In genomic region chr8:11643123-11643522, GRCm38 (mm10) we compare ENCODE assay signal across 24 mouse cellular contexts. TPM values are rescaled to one million over a fixed set of nuclear protein-coding genes. Genes with fewer than 3 reads are reported as not detected.
DNase-seq lines count a peak whose midpoint lies in the region; ATAC-seq and TF ChIP-seq lines count a peak whose summit lies in the region.
"Had no signal": no experiment of that assay in that cellular context is flagged by ENCODE, and none has a peak within 500 bp of the region (broad histone marks: within the 10 kb centered on the region; RNA-seq: fewer than 3 reads in every experiment).

No protein-coding gene starts in this region.

- no peaks in the 10 kb centered on the region for H3K36me3 ChIP-seq in kidney, adult 2 months (ENCODE audit: control insufficient read depth, insufficient read depth, low read length)
- no peaks in the 10 kb centered on the region for H3K36me3 ChIP-seq in stomach, postnatal 0 days (ENCODE audit: control insufficient read depth, insufficient read depth, low read length)
- H3K36me3 ChIP-seq in liver, postnatal 0 days (replicated peaks; ENCODE audit: insufficient read depth, low read length): no peaks in the 10 kb centered on the region
- H3K36me3 ChIP-seq: liver, embryonic 15.5 days; stomach, embryonic 15.5 days had no signal

- DNase-seq in cerebellum, postnatal 14 days: peak; percentile 29 to 52
- no peak for DNase-seq in cerebellum, adult 8-10 months
- peak; percentile 22 to 51 for DNase-seq in kidney, postnatal 25 days
- DNase-seq in kidney, adult 2 months: no peak
- peak; percentile 15 for DNase-seq in right cerebral cortex, postnatal 14 days
- DNase-seq in right cerebral cortex, postnatal 25 days: no peak
- DNase-seq in stomach, postnatal 0 days (ENCODE audit: low spot score): peak; percentile 40
- DNase-seq in liver, postnatal 0 days: no peak
- DNase-seq: adrenal gland, adult 8-10 months; cerebellum, adult 11-12 months; layer of hippocampus, postnatal 36 days; lung, postnatal 14 days; thymus, postnatal 14 days had no signal

- TF ChIP-seq POLR2A in kidney, adult 2 months (IDR thresholded peaks at IDR 0.05; ENCODE audit: low read depth, low read length): no peak

- no peak overlapping the region for H3K9ac ChIP-seq in stomach, postnatal 0 days (ENCODE audit: low read length)
- no peak overlapping the region for H3K9ac ChIP-seq in liver, postnatal 0 days (replicated peaks)
- H3K9ac ChIP-seq: hindbrain, embryonic 13.5 days; liver, embryonic 15.5 days; stomach, embryonic 15.5 days had no signal

- no peaks in the 10 kb centered on the region for H3K4me1 ChIP-seq in kidney, adult 2 months (ENCODE audit: control insufficient read depth, insufficient read depth, low read length)
- H3K4me1 ChIP-seq in stomach, postnatal 0 days (replicated peaks; ENCODE audit: control insufficient read depth, insufficient read depth): no peaks in the 10 kb centered on the region
- H3K4me1 ChIP-seq in liver, postnatal 0 days (ENCODE audit: insufficient read depth): no peaks in the 10 kb centered on the region
- H3K4me1 ChIP-seq: hindbrain, embryonic 13.5 days; liver, embryonic 15.5 days; stomach, embryonic 15.5 days had no signal

- H3K4me2 ChIP-seq in stomach, postnatal 0 days (replicated peaks; ENCODE audit: low read depth): no peak overlapping the region
- no peak overlapping the region for H3K4me2 ChIP-seq in liver, postnatal 0 days (ENCODE audit: low read depth, low read length)
- H3K4me2 ChIP-seq: hindbrain, embryonic 13.5 days; liver, embryonic 15.5 days; stomach, embryonic 15.5 days had no signal

- no peak overlapping the region for H3K4me3 ChIP-seq in kidney, adult 2 months (ENCODE audit: insufficient read depth, low read depth, low read length)
- H3K4me3 ChIP-seq in stomach, postnatal 0 days (ENCODE audit: low read depth, low read length): no peak overlapping the region
- H3K4me3 ChIP-seq in liver, postnatal 0 days (ENCODE audit: low read depth, low read length): no peak overlapping the region
- H3K4me3 ChIP-seq: erythroblast, embryonic 14.5 days; hindbrain, embryonic 13.5 days; liver, embryonic 15.5 days; stomach, embryonic 15.5 days had no signal

- no peaks in the 10 kb centered on the region for H3K27me3 ChIP-seq in kidney, adult 2 months (replicated peaks; ENCODE audit: control insufficient read depth, insufficient read depth, low read length)
- H3K27me3 ChIP-seq in stomach, postnatal 0 days (ENCODE audit: control insufficient read depth, insufficient read depth, low read length): no peaks in the 10 kb centered on the region
- no peaks in the 10 kb centered on the region for H3K27me3 ChIP-seq in liver, postnatal 0 days (ENCODE audit: insufficient read depth, low read length)
- H3K27me3 ChIP-seq: CH12.LX; hindbrain, embryonic 13.5 days; liver, embryonic 15.5 days; stomach, embryonic 15.5 days had no signal

- no peak for TF ChIP-seq CTCF in kidney, adult 2 months (conservative IDR thresholded peaks at IDR 0.05; ENCODE audit: insufficient read depth, insufficient read length, low read depth, low read length)
- no peak for TF ChIP-seq CTCF in stomach, postnatal 0 days (IDR thresholded peaks at IDR 0.05; ENCODE audit: low read depth)
- no peak for TF ChIP-seq CTCF in liver, postnatal 0 days (IDR thresholded peaks at IDR 0.05; ENCODE audit: low read depth)

- 52% methylated on average over 2 of the region's 2 CpGs for WGBS in kidney, adult 2 months
- 57% methylated on average over 2 of the region's 2 CpGs for WGBS in stomach, postnatal 0 days
- 79% methylated on average over 2 of the region's 2 CpGs for WGBS in liver, postnatal 0 days (ENCODE audit: insufficient replicate concordance)

- no peak for TF ChIP-seq EP300 in stomach, postnatal 0 days (optimal IDR thresholded peaks at IDR 0.05)
- TF ChIP-seq EP300 in liver, postnatal 0 days (IDR thresholded peaks at IDR 0.05; ENCODE audit: low read depth): no peak

- H3K9me3 ChIP-seq in stomach, postnatal 0 days (ENCODE audit: control insufficient read depth, low read length): no peaks in the 10 kb centered on the region
- H3K9me3 ChIP-seq in liver, postnatal 0 days (ENCODE audit: low read length): no peaks in the 10 kb centered on the region; the same call in 1 of the 2 replicates
- H3K9me3 ChIP-seq: liver, embryonic 15.5 days; stomach, embryonic 15.5 days had no signal

- ATAC-seq in stomach, postnatal 0 days (ENCODE audit: low FRiP score, low TSS enrichment): no peak
- ATAC-seq in liver, postnatal 0 days: no peak
- ATAC-seq: forebrain, embryonic 16.5 days; intestine, postnatal 0 days had no signal

- H3K27ac ChIP-seq in kidney, adult 2 months (ENCODE audit: insufficient read depth, low read depth, low read length): no peak overlapping the region
- no peak overlapping the region for H3K27ac ChIP-seq in stomach, postnatal 0 days (replicated peaks)
- no peak overlapping the region for H3K27ac ChIP-seq in liver, postnatal 0 days (ENCODE audit: low read depth)
- H3K27ac ChIP-seq: hindbrain, embryonic 13.5 days; liver, embryonic 15.5 days; stomach, embryonic 15.5 days had no signal

RNA-seq across cellular contexts. Expression of gene Ankrd10, which starts 7.6 kb away (rescaled TPM):
- 36.9 and 45.3 TPM in 2 replicates for polyA plus RNA-seq in kidney, adult 2 months (2012; rRNA removed)
- 27.9 and 29.3 TPM in 2 replicates for polyA plus RNA-seq in stomach, postnatal 0 days (2015; fragmentation: Nextera tagmentation; extraction: Ambion mirVana)
- 12.1 and 13.0 TPM in 2 replicates for polyA plus RNA-seq in liver, postnatal 0 days (2015; fragmentation: Nextera tagmentation; extraction: Ambion mirVana)

RNA-seq across cellular contexts. Expression of gene 1700016D06Rik, which starts 57.7 kb away (rescaled TPM):
- polyA plus RNA-seq in kidney, adult 2 months (2012; rRNA removed): not detected in 2 replicates
- not detected in 2 replicates for polyA plus RNA-seq in stomach, postnatal 0 days (2015; fragmentation: Nextera tagmentation; extraction: Ambion mirVana)
- polyA plus RNA-seq in liver, postnatal 0 days (2015; fragmentation: Nextera tagmentation; extraction: Ambion mirVana): not detected in 2 replicates
- polyA plus RNA-seq: embryonic facial prominence, embryonic 11.5 days; erythroblast, embryonic 14.5 days; heart, postnatal 0 days; hindbrain, embryonic 13.5 days; intestine, postnatal 0 days; liver, embryonic 15.5 days; neural tube, embryonic 14.5 days; spleen, adult 2 months; stomach, embryonic 15.5 days had no signal

Comparison
In these comparisons a context has a peak if more than half of its experiments do, and no peak if none do; other contexts are left out.
1. DNase-seq: peak in cerebellum, postnatal 14 days (2 of 2), kidney, postnatal 25 days (2 of 2), right cerebral cortex, postnatal 14 days (single experiment) and stomach, postnatal 0 days (single experiment); none in cerebellum, adult 8-10 months (single experiment), kidney, adult 2 months (single experiment), right cerebral cortex, postnatal 25 days (single experiment) and liver, postnatal 0 days (single experiment).